Mouse (Mus musculus): Measurements from ENCODE around the gene Cdh18.

DNA sequence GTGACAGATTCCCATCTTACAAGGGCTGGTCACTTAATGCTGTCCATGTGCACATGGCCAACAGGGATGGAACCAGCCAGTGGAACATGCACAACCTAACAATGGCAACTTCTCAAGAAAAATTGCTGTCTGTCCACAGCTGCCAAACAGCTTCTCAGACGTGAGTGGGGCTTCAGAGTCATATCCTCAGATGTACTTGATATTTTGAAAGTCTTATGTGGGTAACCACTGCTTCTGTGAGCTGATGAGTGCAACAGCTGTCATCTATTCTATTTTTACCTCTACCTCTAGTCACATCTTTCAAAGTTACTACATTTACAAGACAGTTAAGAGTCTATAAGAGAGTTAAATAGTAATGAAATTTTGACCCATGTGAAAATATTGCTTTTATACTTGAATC is 818.9 kb downstream of the Cdh18 start:
- TF ChIP-seq CTCF (IDR thresholded peaks at IDR 0.05; ENCODE audit: control insufficient read depth, insufficient read depth, low read length), result no peak
- TF ChIP-seq POLR2A (IDR thresholded peaks at IDR 0.05; ENCODE audit: borderline replicate concordance, control insufficient read depth, low read depth, low read length), result no peak
